Mouse (Mus musculus): ENCODE measurements at regions not wholly inside any gene's neighbourhood (a gene's known extent, or its start where the extent isn't known, plus 50 kb on each side); places are given as distances from the start of the nearest gene placed in this dataset.
A peak's percentile ranks its signal among the peaks of the same experiment; 100 is the strongest.

GRCm38 (mm10) chr3:128239813-128240421, 343.8 kb upstream of the Fam241a start:
- DNase-seq, result no peak
- intact Hi-C loops (cut with DNase I), result no loop called here

- DNase-seq, result no peak
Observed at GRCm38 (mm10) chr3:128230390-128230789, 334.3 kb upstream of the Fam241a start.

DNA sequence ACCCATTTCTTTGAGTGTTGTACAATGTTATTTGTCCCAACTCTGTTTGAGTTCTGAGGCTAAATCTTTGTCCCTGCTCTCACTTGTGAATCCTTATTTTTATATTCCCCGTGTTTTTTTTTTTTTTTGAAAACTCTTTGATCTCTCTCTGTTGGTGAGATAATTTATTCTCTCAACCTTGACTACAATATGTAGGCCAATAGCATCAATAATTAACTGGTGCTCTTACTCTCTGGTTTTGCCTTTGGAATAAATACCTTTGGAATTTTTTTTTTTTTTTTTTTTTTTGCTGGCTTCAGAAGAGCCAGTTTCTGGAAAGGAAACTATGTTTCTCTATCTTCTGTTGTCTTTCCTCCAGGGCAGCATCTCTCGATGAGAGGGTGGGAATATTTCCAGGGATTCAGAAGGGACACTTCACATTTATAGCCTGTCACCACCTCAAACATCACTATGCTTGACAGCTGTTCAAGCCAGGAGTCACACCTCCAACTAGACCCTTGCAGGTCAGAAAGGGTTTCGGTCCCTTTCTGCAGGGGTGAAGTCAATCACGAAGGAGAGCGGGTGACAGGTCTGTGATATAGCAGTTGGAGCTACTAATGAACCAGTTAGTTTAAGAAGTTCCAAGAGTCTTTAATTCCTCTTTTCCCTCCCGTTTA, 330.9 kb upstream of the Fam241a start:
- DNase-seq, result no peak
- intact Hi-C loops (cut with DNase I), result no loop called here

More at GRCm38 (mm10) chr3:128230390-128230789, 334.3 kb upstream of the Fam241a start:
- intact Hi-C loops (cut with DNase I), result no loop called here

DNA sequence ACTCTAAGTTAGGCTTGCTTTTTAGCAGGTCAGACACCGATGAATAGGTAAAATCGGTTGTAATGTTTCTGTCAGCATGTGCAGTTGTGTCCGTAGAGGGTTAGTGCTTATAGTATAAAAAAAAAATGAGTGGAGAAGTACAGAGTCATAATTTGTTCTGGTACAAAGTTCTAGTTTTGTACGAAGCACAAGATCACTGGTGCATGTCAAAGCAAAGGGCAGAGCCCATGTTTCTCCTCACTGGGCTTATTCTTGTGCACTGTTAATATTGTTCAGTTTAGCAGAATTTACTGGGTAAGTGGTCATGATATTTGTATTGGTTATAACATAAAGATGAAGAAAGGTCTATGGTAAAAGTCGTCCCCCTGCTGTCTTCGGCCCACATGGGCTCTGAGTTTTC, 330.4 kb upstream of the Fam241a start:
- no peak for DNase-seq
- intact Hi-C loops (cut with DNase I), result no loop called here

DNA sequence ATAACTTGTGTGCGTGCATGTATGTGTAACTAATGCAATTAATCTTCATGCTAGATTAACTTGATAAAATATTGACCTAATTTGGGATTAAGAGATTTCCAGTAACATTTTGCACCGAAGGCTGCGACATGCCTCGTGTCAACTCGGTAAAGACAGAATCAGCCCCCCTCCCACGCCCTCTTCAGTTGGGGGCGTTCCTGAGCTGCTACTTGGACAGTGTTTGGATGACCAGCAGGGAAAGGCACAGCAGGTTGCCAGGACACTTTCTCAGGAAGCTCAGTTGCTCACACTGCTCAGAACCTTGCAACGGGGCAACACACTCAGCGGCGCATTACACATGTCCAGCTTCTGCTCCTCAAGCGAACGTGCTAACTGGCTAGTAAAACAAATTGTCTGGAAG, 326.2 kb upstream of the Fam241a start:
- DNase-seq, result no peak
- intact Hi-C loops (cut with DNase I), result no loop called here

DNA sequence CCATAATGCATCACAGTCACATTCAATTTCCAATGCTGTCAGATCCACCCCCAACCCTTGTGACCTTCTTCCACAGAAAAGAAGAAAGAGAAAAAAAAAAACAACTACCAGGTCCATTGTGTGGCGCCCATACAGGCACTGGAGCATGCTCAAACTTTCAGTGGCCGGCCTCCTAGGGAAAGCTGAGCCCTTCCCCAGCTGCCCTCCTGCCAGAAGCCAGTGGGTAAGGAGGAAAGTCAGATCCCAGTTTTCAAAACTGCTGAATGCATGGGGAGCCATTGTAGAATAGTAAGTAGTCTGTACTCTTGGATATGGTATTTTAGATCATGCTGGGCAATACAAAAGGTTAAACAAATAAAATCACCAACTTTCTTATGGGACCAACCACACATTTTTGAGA, 325.5 kb upstream of the Fam241a start:
- no peak for DNase-seq

DNA sequence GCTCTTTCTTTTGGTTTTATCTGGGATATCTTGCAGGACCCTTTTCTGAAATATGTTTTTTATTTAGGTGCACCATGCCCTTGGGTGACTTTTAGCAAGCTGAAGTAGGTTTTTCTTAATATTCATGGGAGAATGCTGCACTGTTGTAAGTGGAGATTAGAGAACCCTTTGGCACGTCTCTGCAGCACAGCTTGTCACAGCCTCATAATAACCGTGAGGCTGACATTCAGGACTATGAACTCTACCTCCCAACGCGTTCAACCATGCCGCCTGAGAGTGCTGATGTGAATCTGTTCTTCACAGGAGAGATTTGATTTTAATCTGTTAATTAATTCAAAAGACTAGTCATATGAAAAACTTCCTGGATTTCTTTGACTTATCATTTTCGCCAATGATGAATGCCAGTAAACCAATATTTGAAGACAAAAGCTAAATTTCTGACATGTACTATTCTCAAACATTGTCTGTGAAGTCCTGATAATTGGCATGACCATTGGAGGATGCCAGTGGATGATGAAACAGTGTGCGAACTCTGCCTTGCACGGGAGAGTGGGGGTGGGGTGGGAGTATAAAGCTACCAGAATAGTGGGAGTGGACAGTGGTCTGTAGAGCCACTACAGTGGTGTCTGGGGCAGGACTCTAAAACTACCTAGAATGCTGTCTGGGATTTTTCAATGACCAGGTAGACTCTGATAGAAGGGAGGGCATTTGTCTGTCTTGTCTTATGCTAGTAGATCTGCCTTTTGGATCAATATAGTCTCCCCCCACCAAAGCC, 324.8 kb upstream of the Fam241a start:
- intact Hi-C loops (cut with DNase I), result no loop called here
- no peak for DNase-seq

More for the DNA sequence above, 325.5 kb upstream of the Fam241a start:
- intact Hi-C loops (cut with DNase I), result no loop called here

GRCm38 (mm10) chr3:128217765-128218415, 321.8 kb upstream of the Fam241a start:
- DNase-seq, result no peak
- intact Hi-C loops (cut with DNase I), result no loop called here

DNA sequence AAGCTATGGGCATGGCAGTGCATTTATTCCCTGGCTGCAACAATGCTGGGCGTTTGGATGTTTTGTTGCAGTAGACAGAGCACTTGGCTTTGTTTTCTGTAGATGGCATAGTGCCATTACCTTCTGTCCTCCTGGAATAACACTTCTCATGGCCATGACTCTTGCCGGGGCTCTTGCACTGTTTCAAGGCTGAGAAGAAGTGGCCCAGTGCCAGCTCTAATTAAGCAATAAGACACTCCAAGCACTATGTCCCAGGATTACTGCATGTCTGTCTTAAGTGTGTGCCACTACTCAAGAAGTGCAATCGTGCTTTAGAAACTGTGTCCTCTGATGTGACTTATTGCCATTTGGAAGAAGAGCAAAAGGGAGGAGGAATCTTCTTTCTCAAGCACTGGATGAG, 316.1 kb upstream of the Fam241a start:
- intact Hi-C loops (cut with DNase I), result no loop called here
- DNase-seq, result peak; percentile 7 to 14

- DNase-seq, result no peak
- intact Hi-C loops (cut with DNase I), result no loop called here
Observed at GRCm38 (mm10) chr3:128210591-128210990, 314.5 kb upstream of the Fam241a start.

GRCm38 (mm10) chr3:128206948-128207347, 310.8 kb upstream of the Fam241a start:
- no peak for DNase-seq
- intact Hi-C loops (cut with DNase I), result no loop called here

GRCm38 (mm10) chr3:128206483-128206882, 310.4 kb upstream of the Fam241a start:
- DNase-seq, result no peak
- intact Hi-C loops (cut with DNase I), result no loop called here

GRCm38 (mm10) chr3:128200574-128201235, 304.6 kb upstream of the Fam241a start:
- no peak for DNase-seq
- intact Hi-C loops (cut with DNase I), result no loop called here

DNA sequence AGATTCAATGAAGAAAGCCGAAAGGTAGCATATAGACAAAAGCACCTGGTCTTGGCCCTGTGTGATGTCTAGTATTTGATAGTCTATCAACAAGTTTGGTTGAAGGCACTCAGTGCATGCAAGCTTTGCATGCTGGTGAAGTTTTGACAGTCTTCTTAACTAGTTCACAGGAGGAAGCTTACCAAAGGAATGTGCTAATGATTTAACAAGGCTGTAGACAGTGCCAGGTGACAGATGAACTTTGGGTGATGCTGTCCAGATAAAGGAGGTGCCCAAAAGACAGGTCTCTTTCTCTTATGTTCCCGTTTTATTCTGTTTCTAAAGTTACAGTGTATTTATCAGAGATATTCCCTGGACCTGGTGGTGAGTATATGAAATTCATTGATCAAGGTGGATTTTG, 303.3 kb upstream of the Fam241a start:
- DNase-seq, result no peak
- intact Hi-C loops (cut with DNase I), result no loop called here

- no peak for DNase-seq
- intact Hi-C loops (cut with DNase I), result no loop called here
Observed at GRCm38 (mm10) chr3:128192046-128192800, 296.1 kb upstream of the Fam241a start.

DNA sequence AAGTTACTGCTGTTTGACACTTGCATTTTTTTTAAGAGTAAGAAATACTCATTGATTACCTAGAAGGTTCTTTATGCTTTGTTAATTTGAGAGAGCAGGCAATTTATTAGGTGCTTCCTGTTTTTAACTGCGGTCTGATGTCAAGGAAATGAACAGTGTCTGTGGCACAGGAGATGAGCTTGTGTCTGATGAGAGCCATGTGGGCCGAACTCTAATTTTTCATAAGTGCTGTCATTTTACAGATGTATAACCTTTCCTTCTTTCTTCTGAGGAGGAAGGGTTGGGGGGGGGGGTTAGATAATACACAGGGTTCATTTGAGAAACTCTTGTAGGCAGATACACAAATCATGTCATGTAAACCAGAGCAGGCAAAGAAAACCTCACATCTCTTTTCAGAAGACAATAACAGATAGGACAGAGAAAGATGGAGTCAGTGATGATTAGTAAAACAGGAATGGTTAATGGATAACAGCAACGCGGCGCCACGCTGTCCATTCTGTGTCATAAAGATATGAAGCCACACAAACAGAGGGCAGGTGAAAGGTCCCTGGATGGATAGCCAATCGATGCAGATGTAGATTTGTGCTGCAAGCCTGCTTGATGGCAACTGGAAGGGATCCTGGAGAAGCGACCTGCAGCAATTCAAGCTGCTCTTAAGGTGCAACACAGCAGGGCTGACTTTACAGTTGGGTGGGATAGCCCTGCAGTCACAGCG, 291.4 kb upstream of the Fam241a start:
- intact Hi-C loops (cut with DNase I), result loop anchor here (5.0 kb wide), 1 partner anchor 150 kb away; no protein-coding TSS in a partner anchor
- no peak for DNase-seq

GRCm38 (mm10) chr3:128186278-128186677, 290.2 kb upstream of the Fam241a start:
- DNase-seq, result peak in 1 of 2 experiments; percentile 14
- intact Hi-C loops (cut with DNase I), result loop anchor here (5.0 kb wide), 1 partner anchor 151 kb away; no protein-coding TSS in a partner anchor

DNA sequence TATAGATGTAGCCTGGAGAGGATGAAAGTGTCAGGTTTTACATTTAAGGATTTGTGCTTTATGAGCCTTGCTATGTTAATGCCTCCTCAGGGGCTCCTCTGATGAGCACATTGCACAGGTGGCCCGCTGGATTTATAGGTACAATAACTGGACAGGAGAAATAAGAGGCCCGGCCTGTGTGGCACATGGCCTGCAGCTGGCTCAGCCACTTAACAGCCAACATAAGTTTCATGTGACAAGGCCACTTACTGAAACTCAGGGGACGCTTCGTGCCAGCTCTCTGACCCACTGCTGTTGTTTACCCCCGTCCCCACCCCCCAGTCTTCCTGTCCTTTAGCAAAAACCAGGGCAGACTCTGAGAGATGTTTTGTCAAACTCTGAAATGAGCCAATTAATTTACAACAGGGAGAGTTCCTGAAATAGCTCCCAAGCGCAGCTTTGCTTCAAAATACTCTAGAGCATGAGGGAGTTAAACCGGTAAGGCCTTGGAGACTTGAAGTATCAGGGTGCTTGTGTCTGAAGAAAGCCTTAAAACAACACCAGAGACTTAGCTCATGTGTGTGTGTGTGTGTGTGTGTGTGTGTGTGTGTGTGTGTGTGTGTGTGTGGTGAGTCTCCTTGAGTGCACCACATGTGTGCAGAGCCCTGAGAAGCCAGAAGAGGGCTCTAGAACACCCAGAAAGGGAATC, 285.2 kb upstream of the Fam241a start:
- no peak for DNase-seq
- intact Hi-C loops (cut with DNase I), result no loop called here

DNA sequence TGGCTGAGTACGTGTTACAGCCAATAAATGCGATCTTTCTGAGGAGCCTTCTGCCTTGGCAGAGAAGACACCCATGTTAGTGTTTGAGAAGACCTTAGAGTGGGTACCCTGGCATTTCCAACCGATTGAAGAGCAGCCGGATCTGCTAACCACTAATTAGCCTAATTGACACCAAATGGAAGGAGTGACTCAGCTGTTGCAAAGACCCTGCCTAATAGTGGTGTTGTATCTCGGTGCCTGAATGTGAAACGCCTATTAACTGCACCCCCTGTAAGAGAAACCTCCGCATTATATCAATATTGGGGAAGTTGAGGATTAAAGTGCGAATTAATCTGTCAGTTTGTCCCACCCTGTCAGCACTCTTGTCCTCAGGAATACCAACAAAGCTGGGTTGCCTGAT, 253.1 kb upstream of the Fam241a start:
- no peak for DNase-seq
- intact Hi-C loops (cut with DNase I), result no loop called here

Data from heart, postnatal 14 days (tissue).